Mouse (Mus musculus) liver, adult 2 months (tissue): ENCODE measurements around the gene Rnf207.

Source experiments
- CTCF ChIP-seq: fragments of 200-500 bp; IDR thresholded peaks from 2 replicates; pipeline ENCODE4 v1.5.1; 2011; ENCODE audit warnings: low read depth, low read length, control low read depth
- POLR2A ChIP-seq: fragments of 200-500 bp; IDR thresholded peaks from 2 replicates; pipeline ENCODE4 v1.6.1; 2011; ENCODE audit warnings: low read length, control low read depth; ENCODE audit not compliant: insufficient read depth; ENCODE audit errors: extremely low read depth

GRCm38 (mm10) chr4:152333587-152333986, 14.8 kb upstream of the Rnf207 start:
- no peak for TF ChIP-seq POLR2A
- TF ChIP-seq CTCF: no peak
